Mouse (Mus musculus): ENCODE results near the gene Kcng4.

GRCm38 (mm10) chr8:119638261-119638660 lies 2.8 kb upstream of the Kcng4 start:
- TF ChIP-seq CTCF (IDR thresholded peaks at IDR 0.05; ENCODE audit: extremely low read depth, insufficient read length, insufficient replicate concordance, low read depth, low read length) (no peak), POLR2A (IDR thresholded peaks at IDR 0.05; ENCODE audit: low read depth, low read length) (no peak)

All from small intestine, adult 2 months (tissue).